Comparison of ENCODE assay signal across 9 mouse cellular contexts in the genomic region with DNA sequence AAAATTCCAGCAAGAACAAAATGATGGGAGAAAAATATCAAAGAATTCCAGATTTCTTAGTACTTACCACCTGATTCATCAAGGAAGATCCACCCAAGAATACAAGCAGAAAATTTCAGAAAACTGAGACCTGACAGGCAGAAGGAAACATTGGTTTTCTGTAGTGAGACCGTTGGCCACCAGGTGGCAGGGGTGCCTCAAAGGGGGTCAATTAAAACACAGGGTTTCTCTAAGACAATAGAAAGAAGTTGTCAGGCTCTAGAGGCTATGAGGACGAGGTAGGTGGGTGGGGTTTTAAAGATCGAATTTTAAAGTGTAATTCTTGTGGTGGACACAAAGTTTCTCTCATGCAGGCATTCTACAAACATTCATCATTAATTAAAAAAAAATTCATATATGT. TPM values are rescaled to one million over a fixed set of nuclear protein-coding genes. Genes with fewer than 3 reads are reported as not detected.
DNase-seq lines count a peak whose midpoint lies in the region; ATAC-seq and TF ChIP-seq lines count a peak whose summit lies in the region.
"Had no signal": no experiment of that assay in that cellular context is flagged by ENCODE, and none has a peak within 500 bp of the region (broad histone marks: within the 10 kb centered on the region; RNA-seq: fewer than 3 reads in every experiment).

No protein-coding gene starts in this region.

- no peak overlapping the region for H3K4me2 ChIP-seq in hindbrain, embryonic 11.5 days (replicated peaks; ENCODE audit: low read depth, low read length)
- no peak overlapping the region for H3K4me2 ChIP-seq in hindbrain, embryonic 16.5 days (ENCODE audit: low read length)
- H3K4me2 ChIP-seq in forebrain, postnatal 0 days (ENCODE audit: low read depth), result no peak overlapping the region
- H3K4me2 ChIP-seq: limb, embryonic 15.5 days had no signal

- TF ChIP-seq CTCF in MEL (IDR thresholded peaks at IDR 0.05 in 2 of 3, conservative IDR thresholded peaks at IDR 0.05 in 1 of 3; ENCODE audit: control insufficient read depth in 1 of 3, insufficient read depth in 1 of 3, low read depth in 2 of 3, low read length in 3 of 3, poor library complexity in 1 of 3, severe bottlenecking in 1 of 3), result peak; percentile 13 to 51 (median 41); a peak in 5 of 6 replicates
- peak; percentile 79 for TF ChIP-seq CTCF in forebrain, postnatal 0 days (IDR thresholded peaks at IDR 0.05; ENCODE audit: low read depth)
- TF ChIP-seq CTCF in small intestine, adult 2 months (IDR thresholded peaks at IDR 0.05; ENCODE audit: extremely low read depth, insufficient read length, insufficient replicate concordance, low read depth, low read length), result peak; percentile 72; the same call in 1 of the 2 replicates

- peak; percentile 41 for TF ChIP-seq RAD21 in MEL (IDR thresholded peaks at IDR 0.05; ENCODE audit: low read depth, low read length)

- TF ChIP-seq POLR2A in MEL (IDR thresholded peaks at IDR 0.05; ENCODE audit: control insufficient read depth in 1 of 2, insufficient read depth in 1 of 2, low read depth in 1 of 2, low read length in 2 of 2, poor library complexity in 1 of 2), result no peak
- no peak for TF ChIP-seq POLR2A in small intestine, adult 2 months (IDR thresholded peaks at IDR 0.05; ENCODE audit: low read depth, low read length)

- no peak for TF ChIP-seq EP300 in MEL (IDR thresholded peaks at IDR 0.05; ENCODE audit: low read depth in 1 of 2, low read length in 2 of 2)

- no peaks in the 10 kb centered on the region for H3K9me3 ChIP-seq in hindbrain, embryonic 11.5 days (ENCODE audit: control insufficient read depth, low read length)
- H3K9me3 ChIP-seq in hindbrain, embryonic 16.5 days (ENCODE audit: control insufficient read depth, low read length), result no peaks in the 10 kb centered on the region
- H3K9me3 ChIP-seq in MEL (replicated peaks; ENCODE audit: insufficient read depth, low read length), result no peaks in the 10 kb centered on the region
- no peaks in the 10 kb centered on the region for H3K9me3 ChIP-seq in forebrain, postnatal 0 days (ENCODE audit: low read length)
- H3K9me3 ChIP-seq: limb, embryonic 15.5 days had no signal

- 25% methylated on average over 3 of the region's 3 CpGs for WGBS in hindbrain, embryonic 11.5 days
- WGBS in hindbrain, embryonic 16.5 days, result 16% methylated on average over 3 of the region's 3 CpGs
- WGBS in forebrain, postnatal 0 days, result 17% methylated on average over 3 of the region's 3 CpGs
- WGBS in small intestine, adult 2 months, result 3% methylated on average over 3 of the region's 3 CpGs

- H3K79me2 ChIP-seq in MEL (ENCODE audit: control insufficient read depth, insufficient read depth, low read length, poor library complexity), result no peaks in the 10 kb centered on the region

- H3K27me3 ChIP-seq in hindbrain, embryonic 11.5 days (ENCODE audit: control insufficient read depth, insufficient read depth, low read length), result no peaks in the 10 kb centered on the region
- no peaks in the 10 kb centered on the region for H3K27me3 ChIP-seq in hindbrain, embryonic 16.5 days (replicated peaks; ENCODE audit: control insufficient read depth, insufficient read depth, low read length)
- no peaks in the 10 kb centered on the region for H3K27me3 ChIP-seq in MEL (ENCODE audit: control insufficient read depth in 1 of 2, insufficient read depth in 2 of 2, low read length in 2 of 2)
- H3K27me3 ChIP-seq in forebrain, postnatal 0 days (ENCODE audit: insufficient read depth, low read length), result no peaks in the 10 kb centered on the region
- no peaks in the 10 kb centered on the region for H3K27me3 ChIP-seq in small intestine, adult 2 months (ENCODE audit: control insufficient read depth, insufficient read depth, low read length)
- H3K27me3 ChIP-seq: limb, embryonic 15.5 days had no signal

- peak; percentile 66 for DNase-seq in hindbrain, embryonic 11.5 days (ENCODE audit: low spot score)
- DNase-seq in MEL (ENCODE audit: low read depth, low spot score), result peak; percentile 25
- DNase-seq in cerebellum, adult 11-12 months, result peak; percentile 10
- DNase-seq in forebrain, postnatal 0 days, result peak; percentile 73
- peak; percentile 82 for DNase-seq in kidney, postnatal 10 days
- DNase-seq in lung, postnatal 36 days, result peak; percentile 69

- no peaks in the 10 kb centered on the region for H3K4me1 ChIP-seq in hindbrain, embryonic 11.5 days (replicated peaks; ENCODE audit: control insufficient read depth, insufficient read depth, low read length)
- no peaks in the 10 kb centered on the region for H3K4me1 ChIP-seq in hindbrain, embryonic 16.5 days (ENCODE audit: control insufficient read depth, insufficient read depth, low read depth, low read length)
- no peaks in the 10 kb centered on the region for H3K4me1 ChIP-seq in MEL (ENCODE audit: control insufficient read depth in 1 of 2, insufficient read depth in 2 of 2, low read length in 2 of 2)
- no peaks in the 10 kb centered on the region for H3K4me1 ChIP-seq in forebrain, postnatal 0 days (ENCODE audit: insufficient read depth)
- H3K4me1 ChIP-seq in small intestine, adult 2 months (ENCODE audit: control insufficient read depth, insufficient read depth, insufficient read length, low read length), result no peaks in the 10 kb centered on the region
- H3K4me1 ChIP-seq: limb, embryonic 15.5 days had no signal

- H3K4me3 ChIP-seq in hindbrain, embryonic 11.5 days (ENCODE audit: low read depth, low read length), result no peak overlapping the region
- H3K4me3 ChIP-seq in hindbrain, embryonic 16.5 days (ENCODE audit: low read length), result no peak overlapping the region
- H3K4me3 ChIP-seq in MEL (ENCODE audit: control insufficient read depth in 1 of 2, insufficient read depth in 1 of 2, low read depth in 2 of 2, low read length in 2 of 2), result no peak overlapping the region
- no peak overlapping the region for H3K4me3 ChIP-seq in forebrain, postnatal 0 days (ENCODE audit: low read depth, low read length)
- no peak overlapping the region for H3K4me3 ChIP-seq in small intestine, adult 2 months (ENCODE audit: low read depth, low read length)
- H3K4me3 ChIP-seq: limb, embryonic 15.5 days had no signal

- H3K9ac ChIP-seq in hindbrain, embryonic 11.5 days (ENCODE audit: low read depth, low read length), result no peak overlapping the region
- no peak overlapping the region; the same call in 1 of the 2 replicates for H3K9ac ChIP-seq in hindbrain, embryonic 16.5 days (ENCODE audit: low read depth, low read length)
- no peak overlapping the region for H3K9ac ChIP-seq in MEL (ENCODE audit: control insufficient read depth, low read depth, low read length, poor library complexity, severe bottlenecking)
- H3K9ac ChIP-seq in forebrain, postnatal 0 days, result no peak overlapping the region
- H3K9ac ChIP-seq: limb, embryonic 15.5 days had no signal

- no peak overlapping the region for H3K27ac ChIP-seq in hindbrain, embryonic 11.5 days (ENCODE audit: low read depth, low read length)
- no peak overlapping the region for H3K27ac ChIP-seq in hindbrain, embryonic 16.5 days (ENCODE audit: low read depth, low read length)
- no peak overlapping the region for H3K27ac ChIP-seq in MEL (ENCODE audit: control insufficient read depth, low read depth, low read length)
- H3K27ac ChIP-seq in forebrain, postnatal 0 days (ENCODE audit: low read depth, low read length), result no peak overlapping the region
- H3K27ac ChIP-seq in small intestine, adult 2 months (ENCODE audit: insufficient read depth, low read depth, low read length), result no peak overlapping the region
- H3K27ac ChIP-seq: limb, embryonic 15.5 days had no signal

- no peaks in the 10 kb centered on the region for H3K36me3 ChIP-seq in hindbrain, embryonic 11.5 days (ENCODE audit: control insufficient read depth, insufficient read depth, low read length)
- H3K36me3 ChIP-seq in hindbrain, embryonic 16.5 days (ENCODE audit: control insufficient read depth, insufficient read depth, low read length), result no peaks in the 10 kb centered on the region
- H3K36me3 ChIP-seq in MEL (ENCODE audit: control insufficient read depth in 1 of 2, insufficient read depth in 2 of 2, low read length in 2 of 2), result no peaks in the 10 kb centered on the region
- no peaks in the 10 kb centered on the region for H3K36me3 ChIP-seq in forebrain, postnatal 0 days (ENCODE audit: insufficient read depth)
- no peaks in the 10 kb centered on the region for H3K36me3 ChIP-seq in small intestine, adult 2 months (ENCODE audit: control insufficient read depth, insufficient read depth, low read length)
- H3K36me3 ChIP-seq: limb, embryonic 15.5 days had no signal

- ATAC-seq in hindbrain, embryonic 11.5 days (ENCODE audit: low FRiP score), result peak; percentile 45; the same call in 1 of the 2 replicates
- ATAC-seq in hindbrain, embryonic 16.5 days, result no peak
- peak; percentile 38 for ATAC-seq in forebrain, postnatal 0 days

TF ChIP-seq in MEL, 35 proteins besides CTCF, POLR2A, EP300 and RAD21:
- TF ChIP-seq MEF2A (IDR thresholded peaks at IDR 0.05; ENCODE audit: extremely low read depth, insufficient replicate concordance, low read depth, low read length, poor library complexity, severe bottlenecking), result no peak
- peak; percentile 65 for TF ChIP-seq SMC3 (IDR thresholded peaks at IDR 0.05; ENCODE audit: low read depth, low read length)
- peak; percentile 36; the same call in 1 of the 2 replicates for TF ChIP-seq ZC3H11A (IDR thresholded peaks at IDR 0.05; ENCODE audit: low read depth, low read length)
- TF ChIP-seq USF1 (IDR thresholded peaks at IDR 0.05; ENCODE audit: low read depth, low read length), result no peak
- no peak for TF ChIP-seq ZNF384 (IDR thresholded peaks at IDR 0.05; ENCODE audit: low read depth, low read length)

RNA-seq across cellular contexts. Expression of gene Gatm, which starts 41.7 kb away (rescaled TPM):
- polyA plus RNA-seq in hindbrain, embryonic 11.5 days (2014; fragmentation: Nextera tagmentation; extraction: Ambion mirVana), result 16.0 and 17.7 TPM in 2 replicates
- polyA plus RNA-seq in hindbrain, embryonic 16.5 days (2015; fragmentation: Nextera tagmentation; extraction: Ambion mirVana), result 59.9 and 61.8 TPM in 2 replicates
- not detected in 2 replicates for total RNA-seq in MEL (2012; rRNA removed)
- polyA plus RNA-seq in MEL (2012; ENCODE audit: insufficient read depth in 1 of 2, insufficient read length in 2 of 2, low read depth in 1 of 2, low replicate concordance in 2 of 2, missing spikeins in 1 of 2), result not detected
- total RNA-seq in forebrain, postnatal 0 days (2014; rRNA removed), result 47.6 and 48.2 TPM in 2 replicates
- 53.0 and 59.7 TPM in 2 replicates for polyA plus RNA-seq in forebrain, postnatal 0 days (2015; fragmentation: Nextera tagmentation; extraction: Ambion mirVana)
- polyA plus RNA-seq in small intestine, adult 2 months (2012; rRNA removed), result 2.0 and 31.7 TPM in 2 replicates

Comparison
In these comparisons a context has a peak if more than half of its experiments do, and no peak if none do; other contexts are left out.
1. DNase-seq: peak in every context shown above with its lines; median percentile 82 in kidney, postnatal 10 days; 73 in forebrain, postnatal 0 days; 69 in lung, postnatal 36 days; 66 in hindbrain, embryonic 11.5 days; 25 in MEL; 10 in cerebellum, adult 11-12 months.